Mouse (Mus musculus) ES-Bruce4 (cell line): ENCODE measurements around the gene Aspg.
A peak's percentile ranks its signal among the peaks of the same experiment; 100 is the strongest.

Experiments
- CTCF ChIP-seq: IDR thresholded peaks from one replicate; pipeline ENCODE4 v1.8.1; 2011; ENCODE audit warnings: low read depth, low read length
- EP300 ChIP-seq: IDR thresholded peaks from 2 replicates; pipeline ENCODE4 v1.6.1; 2011; ENCODE audit warnings: low read depth, low read length; ENCODE audit not compliant: insufficient read depth
- POLR2A ChIP-seq: IDR thresholded peaks from one replicate; pipeline ENCODE4 v1.8.1; 2011; ENCODE audit warnings: low read length; ENCODE audit not compliant: insufficient read depth

GRCm38 (mm10) chr12:112151244-112151979 lies 44.9 kb downstream of the Aspg start:
- no peak for TF ChIP-seq CTCF
- TF ChIP-seq EP300, result 0 out of 2 replicates have a peak, but pooled peaks have one; percentile 24
- TF ChIP-seq POLR2A, result no peak
